Mouse (Mus musculus) limb, embryonic 14.5 days (tissue): ENCODE measurements around the gene Rasa3. TPM values are rescaled to one million over a fixed set of nuclear protein-coding genes. Genes with fewer than 3 reads are reported as not detected.

Experiments
- ATAC-seq: fragments of 200-750 bp; cut with Nextera tagmentation; 2 replicates; pipeline ENCODE4 v1.8.0; 2017; ENCODE audit warnings: low read depth, moderate number of reproducible peaks, moderate TSS enrichment; ENCODE audit not compliant: low FRiP score
- DNase-seq: peaks from one replicate; pipeline ENCODE4 v3.0.0-alpha.2; 2015; ENCODE audit warnings: low spot score
- H3K27ac ChIP-seq: fragments of 300-500 bp; sonication (generic); replicated peaks from 2 replicates; pipeline ENCODE4 v1.5.1; 2014; ENCODE audit warnings: low read depth, mild to moderate bottlenecking, low read length, moderate library complexity, mixed read lengths
- H3K27me3 ChIP-seq: fragments of 300-500 bp; sonication (generic); 2 replicates; pipeline ENCODE4 v1.6.1; 2014; ENCODE audit warnings: low read length, mixed read lengths; ENCODE audit not compliant: control insufficient read depth, insufficient read depth
- H3K36me3 ChIP-seq: fragments of 300-500 bp; sonication (generic); 2 replicates; pipeline ENCODE4 v1.6.1; 2014; ENCODE audit warnings: mild to moderate bottlenecking, low read length, moderate library complexity, mixed read lengths; ENCODE audit not compliant: control insufficient read depth, insufficient read depth
- H3K4me1 ChIP-seq: fragments of 300-500 bp; sonication (generic); 2 replicates; pipeline ENCODE4 v1.6.1; 2014; ENCODE audit warnings: antibody characterized with exemption, low read length, mixed read lengths; ENCODE audit not compliant: control insufficient read depth, insufficient read depth
- H3K4me2 ChIP-seq: fragments of 300-500 bp; sonication (generic); replicated peaks from 2 replicates; pipeline ENCODE4 v1.6.1; 2014; ENCODE audit warnings: low read depth, mild to moderate bottlenecking, low read length, moderate library complexity; ENCODE audit not compliant: severe bottlenecking
- H3K4me3 ChIP-seq: fragments of 300-500 bp; sonication (generic); replicated peaks from 2 replicates; pipeline ENCODE4 v1.5.1; 2014; ENCODE audit warnings: low read length
- H3K9ac ChIP-seq: fragments of 300-500 bp; sonication (generic); 2 replicates; pipeline ENCODE4 v1.6.1; 2014; ENCODE audit warnings: mild to moderate bottlenecking, low read depth, low read length, moderate library complexity; ENCODE audit not compliant: severe bottlenecking
- H3K9me3 ChIP-seq: fragments of 300-500 bp; sonication (generic); 2 replicates; pipeline ENCODE4 v1.6.1; 2016; ENCODE audit warnings: low read length; ENCODE audit not compliant: control insufficient read depth
- POLR2A ChIP-seq: fragments of 200-500 bp; IDR thresholded peaks from 2 replicates; pipeline ENCODE4 v1.8.0; 2012; ENCODE audit warnings: inconsistent platforms, mild to moderate bottlenecking, moderate library complexity, borderline replicate concordance; ENCODE audit not compliant: insufficient read depth, insufficient read length; ENCODE audit errors: extremely low read depth
- WGBS: fragments of 180-500 bp; shearing (Covaris S2); extraction: QIAGEN DNeasy Blood & Tissue Kit; methylation state at CpG from one replicate; pipeline ENCODE4 v1.1.7; 2014; 5-methylcytosine and 5-hydroxymethylcytosine counted together
- polyA plus RNA-seq, 2 experiments: library from polyadenylated mRNA; depleted of rRNA in 1 of 2; stranded (reverse) in 1 of 2; unstranded in 1 of 2; fragments of >200 nt; fragmentation: Nextera tagmentation in 1 of 2; extraction: Ambion mirVana in 1 of 2; gene quantifications; 2 replicates each; pipeline versions ENCODE4 v1.2.1 to v1.2.3; 2012 to 2014

Rasa3 gene
- polyA plus RNA-seq, 2 experiments: 30.8 to 31.6 TPM

GRCm38 (mm10) chr8:13687101-13687717, 9.8 kb upstream of the Rasa3 start:
- Histone ChIP-seq H3K27ac (no peak overlapping the region), H3K4me3 (no peak overlapping the region), H3K9me3 (no peaks in the 10 kb centered on the region), H3K4me2 (no peak overlapping the region), H3K9ac (no peak overlapping the region), H3K27me3 (no peaks in the 10 kb centered on the region), H3K36me3 (no peaks in the 10 kb centered on the region), H3K4me1 (peaks cover 11% of the 10 kb centered on the region)
- WGBS: 83% methylated on average over 8 of the region's 8 CpGs
- DNase-seq (no peak), ATAC-seq (no peak)
- no peak for TF ChIP-seq POLR2A

DNA sequence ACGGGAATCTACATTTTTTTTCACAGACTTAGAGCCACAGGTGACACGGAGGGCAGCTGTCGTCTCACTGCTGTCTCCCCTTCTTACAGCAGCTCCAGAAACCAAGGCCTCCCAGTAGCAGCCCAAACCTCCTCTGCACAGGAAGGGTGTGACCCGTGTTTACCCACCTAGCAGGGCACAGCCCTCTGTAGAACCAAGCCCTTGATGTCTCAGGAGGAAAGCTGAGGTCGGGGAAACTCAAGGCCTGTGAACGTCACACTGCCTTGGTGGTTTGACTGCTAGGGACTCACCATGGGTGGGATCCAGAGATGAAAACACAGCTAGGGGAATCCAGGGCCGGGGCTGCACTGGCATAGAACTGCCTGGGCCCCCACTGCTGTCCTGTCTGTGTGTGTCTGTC, 9.0 kb upstream of the Rasa3 start:
- Histone ChIP-seq H3K4me3 (no peak overlapping the region), H3K9me3 (no peaks in the 10 kb centered on the region), H3K36me3 (no peaks in the 10 kb centered on the region), H3K27me3 (no peaks in the 10 kb centered on the region), H3K27ac (no peak overlapping the region), H3K4me2 (no peak overlapping the region), H3K9ac (no peak overlapping the region), H3K4me1 (peaks cover 11% of the 10 kb centered on the region)
- WGBS: 64% methylated on average over 7 of the region's 7 CpGs
- ATAC-seq (no peak), DNase-seq (no peak)
- no peak for TF ChIP-seq POLR2A

- Histone ChIP-seq H3K36me3 (no peaks in the 10 kb centered on the region), H3K9ac (no peak overlapping the region), H3K4me3 (no peak overlapping the region), H3K4me1 (peaks cover 11% of the 10 kb centered on the region), H3K27ac (no peak overlapping the region), H3K9me3 (no peaks in the 10 kb centered on the region), H3K4me2 (no peak overlapping the region), H3K27me3 (no peaks in the 10 kb centered on the region)
- WGBS: 89% methylated on average over 16 of the region's 16 CpGs
- no peak for ATAC-seq
- TF ChIP-seq POLR2A: no peak
- no peak for DNase-seq
These were observed 8.4 kb upstream of the Rasa3 start for GRCm38 (mm10) chr8:13685674-13686314.

DNA sequence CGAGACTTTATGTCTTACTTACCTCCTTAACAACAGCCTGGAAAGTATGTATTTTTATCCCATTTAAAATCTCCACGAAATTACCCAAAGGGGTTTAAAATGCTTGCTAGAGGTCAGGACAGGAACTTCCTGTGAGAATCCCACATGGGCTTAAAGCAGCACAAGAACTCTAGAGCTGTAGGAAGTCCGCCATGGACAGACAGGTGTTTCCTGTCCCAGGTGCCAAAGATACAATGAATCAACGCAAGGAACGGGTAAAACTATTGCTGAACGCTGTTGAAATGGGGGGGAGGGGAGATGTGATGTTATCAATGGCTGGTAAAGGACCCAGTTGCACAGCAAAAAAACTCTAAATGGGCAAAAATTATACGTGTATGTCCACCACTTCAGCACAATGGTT, 6.7 kb upstream of the Rasa3 start:
- no peak overlapping the region for H3K4me2 ChIP-seq
- peaks cover 11% of the 10 kb centered on the region for H3K4me1 ChIP-seq
- H3K27ac ChIP-seq: no peak overlapping the region
- TF ChIP-seq POLR2A: no peak
- ATAC-seq (no peak; the same call in 1 of the 2 replicates), DNase-seq (no peak)
- WGBS: 13% methylated on average over 7 of the region's 7 CpGs
- no peaks in the 10 kb centered on the region for H3K36me3 ChIP-seq
- no peak overlapping the region for H3K9ac ChIP-seq
- H3K27me3 ChIP-seq: no peaks in the 10 kb centered on the region
- no peak overlapping the region for H3K4me3 ChIP-seq
- no peaks in the 10 kb centered on the region for H3K9me3 ChIP-seq

DNA sequence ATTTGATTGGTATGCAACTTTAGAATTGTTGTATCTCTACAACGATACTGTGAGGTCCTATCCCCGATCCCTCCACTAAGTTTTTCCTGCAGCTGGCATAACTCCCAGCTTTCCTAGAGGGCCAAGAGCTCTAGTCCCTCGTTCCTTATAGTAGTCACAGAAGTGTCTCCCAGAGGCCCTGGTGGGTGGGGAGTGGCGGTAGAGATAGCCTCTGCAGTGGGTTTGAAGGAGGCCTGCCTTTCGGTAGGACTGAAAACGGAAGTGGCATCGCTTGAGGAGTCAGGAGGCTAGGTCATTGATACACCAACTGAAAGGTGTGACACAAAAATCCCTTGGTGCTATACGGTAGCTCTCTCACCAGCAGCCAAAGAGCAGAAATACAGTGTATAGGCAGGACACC, 779 bp upstream of the Rasa3 start:
- no peak overlapping the region for H3K9ac ChIP-seq
- no peak for DNase-seq
- H3K4me1 ChIP-seq: peaks cover 12% of the 10 kb centered on the region

More for the DNA sequence above, 779 bp upstream of the Rasa3 start:
- peak overlapping the region; percentile 84 for H3K4me2 ChIP-seq
- no peaks in the 10 kb centered on the region for H3K36me3 ChIP-seq
- ATAC-seq: no peak
- H3K9me3 ChIP-seq: no peaks in the 10 kb centered on the region
- no peaks in the 10 kb centered on the region for H3K27me3 ChIP-seq
- no peak overlapping the region for H3K27ac ChIP-seq
- TF ChIP-seq POLR2A: no peak
- 41% methylated on average over 8 of the region's 8 CpGs for WGBS
- H3K4me3 ChIP-seq: peak overlapping the region; percentile 77
